Mouse (Mus musculus) gonadal fat pad, adult 2 months (tissue): Measurements from ENCODE around the gene Zfp513. TPM values are rescaled to one million over a fixed set of nuclear protein-coding genes. Genes with fewer than 3 reads are reported as not detected.

ENCODE experiments used
- DNase-seq: peaks from one replicate; pipeline ENCODE4 v3.0.0-alpha.2; 2012; ENCODE audit warnings: low read depth
- polyA plus RNA-seq: library from polyadenylated mRNA; depleted of rRNA; stranded (reverse); fragments of >200 nt; gene quantifications from 2 replicates; pipeline ENCODE4 v1.2.3, GENCODE M21; 2012; rRNA removed

Zfp513 gene
- polyA plus RNA-seq, 1 experiment = 39.7 TPM

GRCm38 (mm10) chr5:31168630-31169029, 33.5 kb downstream of the Zfp513 start:
- DNase-seq = no peak

DNA sequence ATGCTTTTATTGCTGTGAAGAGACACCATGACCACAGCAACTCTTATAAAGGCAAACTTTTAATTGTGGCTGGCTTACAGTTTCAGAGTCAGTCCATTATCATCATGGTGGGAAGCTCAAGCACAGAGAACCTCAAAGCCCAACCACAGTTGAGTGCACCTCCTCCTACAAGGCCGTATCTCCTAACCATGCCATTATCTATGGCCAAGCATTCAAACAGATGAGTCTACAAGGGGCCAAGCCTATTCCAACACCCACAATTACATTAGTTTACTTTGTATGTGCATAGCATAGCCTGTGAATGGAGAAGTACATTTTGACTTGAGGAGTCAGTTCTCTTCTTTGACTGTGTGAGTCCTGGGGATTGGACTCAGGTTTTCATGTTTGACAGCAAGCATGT, 37.2 kb downstream of the Zfp513 start:
- DNase-seq = no peak

DNA sequence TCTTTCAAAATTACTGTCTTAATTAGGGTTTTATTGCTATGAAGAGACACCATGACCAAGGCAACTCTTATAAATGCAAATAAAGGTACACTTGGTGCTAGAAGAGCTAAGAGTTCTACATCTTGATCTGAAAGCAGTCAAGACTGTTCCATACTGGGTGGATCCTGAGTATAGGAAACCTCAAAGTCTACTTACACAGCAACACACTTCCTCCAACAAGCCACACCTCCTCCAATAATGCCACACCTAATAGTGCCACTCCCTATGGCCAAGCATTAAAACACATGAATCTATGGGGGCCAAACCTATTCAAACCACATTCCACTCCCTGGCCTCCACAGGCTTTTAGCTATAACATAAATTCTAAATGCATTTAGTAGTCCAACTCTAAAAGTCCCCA, 39.6 kb downstream of the Zfp513 start:
- no peak for DNase-seq

- peak; percentile 75 for DNase-seq
Observed at GRCm38 (mm10) chr5:31154152-31154553, 48.0 kb downstream of the Zfp513 start, which contains the start of gene Mpv17. Gene Mpv17, minus strand, starts transcription at chr5:31154251.

GRCm38 (mm10) chr5:31153516-31154151, 48.5 kb downstream of the Zfp513 start:
- DNase-seq = no peak

GRCm38 (mm10) chr5:31151746-31152145, 50.4 kb downstream of the Zfp513 start:
- no peak for DNase-seq

- no peak for DNase-seq
Observed at GRCm38 (mm10) chr5:31149781-31150180, 52.3 kb downstream of the Zfp513 start.

Other genes with a start within 250 kb of the Zfp513 start
- 335 and 336 TPM in 2 replicates for gene Preb, start 241.9 kb downstream of the Zfp513 start, polyA plus RNA-seq
- gene Tcf23, start 233.6 kb downstream of the Zfp513 start, polyA plus RNA-seq = 3.1 and 3.8 TPM in 2 replicates
- gene Atraid, start 154.0 kb downstream of the Zfp513 start, polyA plus RNA-seq = 229 and 242 TPM in 2 replicates
- gene Slc5a6, start 153.4 kb downstream of the Zfp513 start, polyA plus RNA-seq = 32.8 and 34.2 TPM in 2 replicates
- gene Cad, start 147.5 kb downstream of the Zfp513 start, polyA plus RNA-seq = 216 and 228 TPM in 2 replicates
- 0.32 and 0.46 TPM in 2 replicates for gene Dnajc5g, start 96.0 kb downstream of the Zfp513 start, polyA plus RNA-seq
- gene Slc30a3, start 94.1 kb downstream of the Zfp513 start, polyA plus RNA-seq = 5.7 and 11.3 TPM in 2 replicates
- 0.42 TPM in 1 of 2 replicates, not detected in the other for gene Trim54, start 85.6 kb downstream of the Zfp513 start, polyA plus RNA-seq
- gene Ucn, start 63.5 kb downstream of the Zfp513 start, polyA plus RNA-seq = not detected in 2 replicates
- 94.2 and 136 TPM in 2 replicates for gene Mpv17, start 48.1 kb downstream of the Zfp513 start, polyA plus RNA-seq
- 2.6 and 3.6 TPM in 2 replicates for gene Gm29609, start 22.4 kb downstream of the Zfp513 start, polyA plus RNA-seq
- gene Gtf3c2, start 22.2 kb downstream of the Zfp513 start, polyA plus RNA-seq = 45.4 TPM in 2 replicates
- gene Snx17, start 9.1 kb downstream of the Zfp513 start, polyA plus RNA-seq = 109 and 126 TPM in 2 replicates
- 51.2 and 64.9 TPM in 2 replicates for gene Eif2b4, start 8.9 kb downstream of the Zfp513 start, polyA plus RNA-seq
- gene Ppm1g, start 18.4 kb upstream of the Zfp513 start, polyA plus RNA-seq = 46.5 and 80.1 TPM in 2 replicates
- 120 and 142 TPM in 2 replicates for gene Nrbp1, start 38.6 kb upstream of the Zfp513 start, polyA plus RNA-seq
- 1.3 and 3.6 TPM in 2 replicates for gene Gm9970, start 38.9 kb upstream of the Zfp513 start, polyA plus RNA-seq
- gene Krtcap3, start 49.4 kb upstream of the Zfp513 start, polyA plus RNA-seq = 36.9 and 38.7 TPM in 2 replicates
- gene Ift172, start 88.8 kb upstream of the Zfp513 start, polyA plus RNA-seq = 37.7 and 38.4 TPM in 2 replicates
- 6.1 and 8.0 TPM in 2 replicates for gene Fndc4, start 93.8 kb upstream of the Zfp513 start, polyA plus RNA-seq
- gene Gckr, start 95.1 kb upstream of the Zfp513 start, polyA plus RNA-seq = 0.23 and 0.53 TPM in 2 replicates